Mouse (Mus musculus): ENCODE measurements around the gene Hras. TPM values are rescaled to one million over a fixed set of nuclear protein-coding genes. Genes with fewer than 3 reads are reported as not detected.
A peak's percentile ranks its signal among the peaks of the same experiment; 100 is the strongest.

The Hras gene
- total RNA-seq (2021): 100 to 1,000 TPM; 210 to 243 TPM
- long read RNA-seq, transcript Hras-207 (6 exons, 2,272 nt): minor isoform, 9 of 274 reads
- long read RNA-seq, transcript Hras-202 (5 exons, 1,199 nt): minor isoform, 84 of 274 reads
- long read RNA-seq, transcript Hras-201 (6 exons, 2,828 nt): major isoform, 127 of 274 reads
- long read RNA-seq, partial matches to known transcripts: 28 of 274 reads
- long read RNA-seq, other reads (novel, unspliced or antisense): 24 of 274 reads

GRCm38 (mm10) chr7:141193948-141194347 lies at the start of gene Hras, which contains the start of gene Lrrc56:
Gene Hras (minus strand): TSS chr7:141194005.
Gene Lrrc56 (plus strand): TSS chr7:141194157.
- peak; percentile 98 to 99 for DNase-seq (ENCODE audit: low spot score in 2 of 2)

GRCm38 (mm10) chr7:141231551-141231950 lies 37.7 kb upstream of the Hras start:
- DNase-seq (ENCODE audit: low spot score in 2 of 2): no peak

- no peak for DNase-seq (ENCODE audit: low spot score in 2 of 2)
These were observed 37.3 kb upstream of the Hras start for GRCm38 (mm10) chr7:141231111-141231510.

GRCm38 (mm10) chr7:141230570-141230969 lies 36.8 kb upstream of the Hras start:
- DNase-seq (ENCODE audit: low spot score in 2 of 2): no peak

- DNase-seq (ENCODE audit: low spot score in 2 of 2): no peak
These were observed 35.9 kb upstream of the Hras start for GRCm38 (mm10) chr7:141229702-141230101.

GRCm38 (mm10) chr7:141228279-141229067 lies 34.7 kb upstream of the Hras start, which contains the start of gene Phrf1:
Gene Phrf1 (plus strand): TSS chr7:141228784.
- DNase-seq (ENCODE audit: low spot score in 2 of 2): peak; percentile 97

GRCm38 (mm10) chr7:141227796-141228195 lies 34.0 kb upstream of the Hras start:
- DNase-seq (ENCODE audit: low spot score in 2 of 2): no peak

- DNase-seq (ENCODE audit: low spot score in 2 of 2): no peak
These were observed 32.7 kb upstream of the Hras start for GRCm38 (mm10) chr7:141226535-141226934.

- DNase-seq (ENCODE audit: low spot score in 2 of 2): no peak
These were observed 29.0 kb upstream of the Hras start for GRCm38 (mm10) chr7:141222696-141223215.

- DNase-seq (ENCODE audit: low spot score in 2 of 2): no peak
These were observed 28.3 kb upstream of the Hras start for GRCm38 (mm10) chr7:141222126-141222467.

- DNase-seq (ENCODE audit: low spot score in 2 of 2): peak; percentile 91 to 93
These were observed 27.7 kb upstream of the Hras start for GRCm38 (mm10) chr7:141221249-141222125.

- DNase-seq (ENCODE audit: low spot score in 2 of 2): no peak
These were observed 26.6 kb upstream of the Hras start for GRCm38 (mm10) chr7:141220377-141220776.

GRCm38 (mm10) chr7:141219558-141220099 lies 25.8 kb upstream of the Hras start:
- no peak for DNase-seq (ENCODE audit: low spot score in 2 of 2)

- DNase-seq (ENCODE audit: low spot score in 2 of 2): no peak
These were observed 24.8 kb upstream of the Hras start for GRCm38 (mm10) chr7:141218557-141219133.

- no peak for DNase-seq (ENCODE audit: low spot score in 2 of 2)
These were observed 24.3 kb upstream of the Hras start for GRCm38 (mm10) chr7:141218141-141218540.

- DNase-seq (ENCODE audit: low spot score in 2 of 2): no peak
These were observed 23.7 kb upstream of the Hras start for GRCm38 (mm10) chr7:141217343-141218013.

- DNase-seq (ENCODE audit: low spot score in 2 of 2): no peak
These were observed 23.1 kb upstream of the Hras start for GRCm38 (mm10) chr7:141216894-141217293.

GRCm38 (mm10) chr7:141215880-141216733 lies 22.3 kb upstream of the Hras start:
- peak in 1 of 2 experiments; percentile 22 for DNase-seq (ENCODE audit: low spot score in 2 of 2)
